10 mouse cellular contexts compared by ENCODE assay signal in the genomic region with DNA sequence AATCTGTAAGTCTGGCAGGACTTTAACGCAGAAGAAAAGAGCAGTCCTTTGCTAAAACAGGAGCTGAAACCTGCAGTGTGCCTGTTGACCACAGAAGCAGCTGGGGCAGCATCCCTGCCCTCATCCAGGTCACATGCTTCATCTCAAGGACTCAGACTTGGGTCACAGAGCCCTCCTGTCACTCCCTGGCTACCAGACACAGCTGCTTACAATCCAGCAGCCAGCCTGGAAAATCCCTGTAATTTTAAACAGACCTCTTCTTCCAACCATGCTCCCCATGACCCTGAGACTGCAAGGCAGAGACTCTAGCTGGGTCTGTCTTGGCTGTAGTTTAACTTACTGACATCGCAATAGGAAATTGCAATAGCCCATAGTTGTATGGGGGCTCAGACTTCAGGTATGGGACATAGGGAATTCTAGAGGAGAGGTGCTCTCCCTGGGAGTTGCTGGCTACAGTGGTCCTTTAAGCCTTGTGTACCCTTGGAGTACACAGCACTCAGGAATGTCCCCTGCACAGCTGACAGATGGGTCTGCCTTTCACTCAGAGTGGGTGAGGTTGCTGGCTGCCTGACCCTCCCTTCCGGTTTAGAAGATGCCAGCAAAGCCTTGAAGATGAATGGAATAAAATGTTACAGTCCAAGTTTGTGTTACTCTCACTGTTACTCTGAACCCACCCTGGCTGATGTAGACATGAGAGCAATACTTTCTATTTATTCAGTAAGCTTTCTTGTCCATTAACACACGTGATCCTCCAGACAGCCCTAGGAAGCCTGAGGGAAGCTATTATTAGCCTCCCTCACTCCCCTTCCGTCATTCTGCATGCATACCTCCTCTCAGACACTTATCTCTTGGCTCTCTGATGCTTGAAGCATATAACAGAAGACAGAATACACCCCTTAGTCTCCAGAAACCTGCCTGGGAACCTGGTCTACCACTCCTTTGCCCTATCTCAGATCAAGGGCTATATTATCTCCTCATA.
DNase-seq lines count a peak whose midpoint lies in the region; ATAC-seq and TF ChIP-seq lines count a peak whose summit lies in the region.
"Had no signal": no experiment of that assay in that cellular context is flagged by ENCODE, and none has a peak within 500 bp of the region (broad histone marks: within the 10 kb centered on the region; RNA-seq: fewer than 3 reads in every experiment).

No protein-coding gene starts in this region.

- no peak overlapping the region for H3K4me2 ChIP-seq in embryonic facial prominence, embryonic 15.5 days (replicated peaks)

- DNase-seq in ZHBTc4 (ENCODE audit: low read depth, low spot score), result peak; percentile 14
- DNase-seq in heart, postnatal 25 days (ENCODE audit: low spot score), result peak; percentile 2
- DNase-seq in lung, postnatal 36 days, result peak; percentile 59
- DNase-seq in layer of hippocampus, postnatal 10 days (ENCODE audit: low spot score in 2 of 2), result no peak
- no peak for DNase-seq in layer of hippocampus, postnatal 14 days (ENCODE audit: low spot score in 2 of 2)
- DNase-seq in urinary bladder, postnatal 10 days (ENCODE audit: low spot score), result no peak
- DNase-seq in layer of hippocampus, adult 2 months (ENCODE audit: low spot score in 2 of 2), result no peak
- DNase-seq: thymus, adult 18-20 months had no signal

- no peaks in the 10 kb centered on the region for H3K36me3 ChIP-seq in embryonic facial prominence, embryonic 15.5 days

- peaks cover 26% of the 10 kb centered on the region for H3K4me1 ChIP-seq in embryonic facial prominence, embryonic 15.5 days
- H3K4me1 ChIP-seq: megakaryocyte, embryonic 14.5 days had no signal

- intact Hi-C loops in heart, postnatal 25 days (cut with DNase I), result no loop called here

- peak; percentile 51; the same call in 1 of the 2 replicates for ATAC-seq in embryonic facial prominence, embryonic 15.5 days (ENCODE audit: insufficient number of reproducible peaks, low FRiP score, low TSS enrichment, low read depth)

- no peak overlapping the region for H3K4me3 ChIP-seq in embryonic facial prominence, embryonic 15.5 days (replicated peaks)
- no peak overlapping the region for H3K4me3 ChIP-seq in layer of hippocampus, adult 2 months
- H3K4me3 ChIP-seq: megakaryocyte, embryonic 14.5 days had no signal

- WGBS in embryonic facial prominence, embryonic 15.5 days, result 31% methylated on average over 5 of the region's 5 CpGs

- no peak overlapping the region for H3K9ac ChIP-seq in embryonic facial prominence, embryonic 15.5 days

- TF ChIP-seq CTCF in layer of hippocampus, adult 2 months (conservative IDR thresholded peaks at IDR 0.05), result no peak

- H3K27me3 ChIP-seq in embryonic facial prominence, embryonic 15.5 days, result no peaks in the 10 kb centered on the region
- H3K27me3 ChIP-seq: megakaryocyte, embryonic 14.5 days had no signal

- no peaks in the 10 kb centered on the region for H3K9me3 ChIP-seq in embryonic facial prominence, embryonic 15.5 days (replicated peaks)

- H3K27ac ChIP-seq in embryonic facial prominence, embryonic 15.5 days (replicated peaks), result no peak overlapping the region; the same call in 1 of the 2 replicates
- no peak overlapping the region for H3K27ac ChIP-seq in layer of hippocampus, adult 2 months

Comparison
In these comparisons a context has a peak if more than half of its experiments do, and no peak if none do; other contexts are left out.
1. DNase-seq: peak in ZHBTc4 (single experiment), heart, postnatal 25 days (single experiment) and lung, postnatal 36 days (single experiment); none in layer of hippocampus, postnatal 10 days (0 of 2), layer of hippocampus, postnatal 14 days (0 of 2), urinary bladder, postnatal 10 days (single experiment) and layer of hippocampus, adult 2 months (0 of 2).